Mouse (Mus musculus) myocyte (in vitro differentiated cells): ENCODE results near the gene Ago1. TPM values are rescaled to one million over a fixed set of nuclear protein-coding genes. Genes with fewer than 3 reads are reported as not detected.

Experiments
- H3K27me3 ChIP-seq: one replicate; pipeline ENCODE4 v1.6.1; 2011; ENCODE audit not compliant: control insufficient read depth, insufficient read depth, insufficient read length
- H3K36me3 ChIP-seq: one replicate; pipeline ENCODE4 v1.6.1; 2011; ENCODE audit not compliant: control insufficient read depth, insufficient read depth
- H3K4me2 ChIP-seq: one replicate; pipeline ENCODE4 v1.6.1; 2011; ENCODE audit warnings: low read depth, control low read depth
- H3K4me3 ChIP-seq: one replicate; pipeline ENCODE4 v1.5.1; 2011; ENCODE audit warnings: mild to moderate bottlenecking, control low read depth, moderate library complexity
- H3K79me2 ChIP-seq: one replicate; pipeline ENCODE4 v1.6.1; 2011; ENCODE audit not compliant: control insufficient read depth, insufficient read depth
- H3ac ChIP-seq: one replicate; pipeline ENCODE4 v1.6.1; 2011; ENCODE audit not compliant: control insufficient read depth, insufficient read length
- CEBPB ChIP-seq: IDR thresholded peaks from 2 replicates; pipeline ENCODE4 v1.6.1; 2011; ENCODE audit warnings: mild to moderate bottlenecking, moderate library complexity; ENCODE audit not compliant: poor library complexity, insufficient read depth, severe bottlenecking
- E2F4 ChIP-seq: IDR thresholded peaks from one replicate; pipeline ENCODE4 v1.6.1; 2011; ENCODE audit warnings: mild to moderate bottlenecking, control low read depth, moderate library complexity; ENCODE audit not compliant: insufficient read depth
- MYOD1 ChIP-seq, 3 experiments: IDR thresholded peaks; one replicate each; pipeline ENCODE4 v1.6.1; 2011; ENCODE audit warnings: control low read depth in 2 of 3, low read depth in 2 of 3, mild to moderate bottlenecking in 2 of 3, moderate library complexity in 1 of 3; ENCODE audit not compliant: insufficient read length in 2 of 3, control insufficient read depth in 1 of 3
- MYOG ChIP-seq, 3 experiments: IDR thresholded peaks; one replicate each; pipeline ENCODE4 v1.6.1; 2011; ENCODE audit warnings: control low read depth in 2 of 3, low read depth in 2 of 3, mild to moderate bottlenecking in 2 of 3; ENCODE audit not compliant: insufficient read length in 2 of 3, control insufficient read depth in 1 of 3, insufficient read depth in 1 of 3
- POLR2A ChIP-seq: IDR thresholded peaks from one replicate; pipeline ENCODE4 v1.6.1; 2011; ENCODE audit warnings: low read depth, mild to moderate bottlenecking, control low read depth, moderate library complexity; ENCODE audit not compliant: insufficient read length
- POLR2AphosphoS2 ChIP-seq: IDR thresholded peaks from one replicate; pipeline ENCODE4 v1.6.1; 2011; ENCODE audit warnings: low read depth, control low read depth; ENCODE audit not compliant: insufficient read length
- REST ChIP-seq: IDR thresholded peaks from one replicate; pipeline ENCODE4 v1.6.1; 2011; ENCODE audit warnings: mild to moderate bottlenecking, control low read depth, moderate library complexity; ENCODE audit not compliant: insufficient read depth, insufficient read length
- SRF ChIP-seq: IDR thresholded peaks from one replicate; pipeline ENCODE4 v1.6.1; 2011; ENCODE audit warnings: low read depth; ENCODE audit not compliant: control insufficient read depth, insufficient read length
- TCF12 ChIP-seq: IDR thresholded peaks from one replicate; pipeline ENCODE4 v1.6.1; 2011; ENCODE audit warnings: mild to moderate bottlenecking, control low read depth; ENCODE audit not compliant: poor library complexity, insufficient read depth, severe bottlenecking
- TCF3 ChIP-seq: IDR thresholded peaks from one replicate; pipeline ENCODE4 v1.6.1; 2011; ENCODE audit warnings: low read depth, control low read depth; ENCODE audit not compliant: insufficient read length
- USF1 ChIP-seq: IDR thresholded peaks from one replicate; pipeline ENCODE4 v1.6.1; 2011; ENCODE audit warnings: low read depth, mild to moderate bottlenecking, control low read depth, moderate library complexity
- polyA plus RNA-seq: library from polyadenylated mRNA; unstranded; fragments of >200 nt; fragmentation: generic; extraction: Trizol; gene quantifications from one replicate; pipeline ENCODE4 v1.2.1, GENCODE M21; 2012; ENCODE audit warnings: missing spikeins

Gene Ago1
- polyA plus RNA-seq, 1 experiment: 8.4 TPM

GRCm38 (mm10) chr4:126467721-126468284 is 580 bp downstream of the Ago1 start:
- Histone ChIP-seq H3K4me3 (peak overlapping the region; percentile 64), H3K27me3 (no peaks in the 10 kb centered on the region), H3ac (peak overlapping the region; percentile 45), H3K36me3 (no peaks in the 10 kb centered on the region), H3K79me2 (no peaks in the 10 kb centered on the region), H3K4me2 (peak overlapping the region; percentile 50)
- no peak for TF ChIP-seq POLR2A
- TF ChIP-seq E2F4: no peak
- no peak for TF ChIP-seq CEBPB
- no peak for TF ChIP-seq SRF
- TF ChIP-seq TCF3: no peak
- TF ChIP-seq MYOD1 (IDR thresholded peaks at IDR 0.05; ENCODE audit: control insufficient read depth in 1 of 3, insufficient read length in 2 of 3, low read depth in 2 of 3): peak in 1 of 3 experiments; percentile 1
- TF ChIP-seq REST: no peak

- no peak overlapping the region for H3K4me3 ChIP-seq
- no peaks in the 10 kb centered on the region for H3K79me2 ChIP-seq
- TF ChIP-seq POLR2A (no peak), USF1 (no peak), SRF (no peak), MYOG (IDR thresholded peaks at IDR 0.05; ENCODE audit: control insufficient read depth in 1 of 3, insufficient read depth in 1 of 3, insufficient read length in 2 of 3, low read depth in 2 of 3) (no peak), MYOD1 (IDR thresholded peaks at IDR 0.05; ENCODE audit: control insufficient read depth in 1 of 3, insufficient read length in 2 of 3, low read depth in 2 of 3) (no peak), E2F4 (no peak), CEBPB (no peak)
- no peak overlapping the region for H3ac ChIP-seq
- no peaks in the 10 kb centered on the region for H3K27me3 ChIP-seq
- H3K4me2 ChIP-seq: no peak overlapping the region
- no peaks in the 10 kb centered on the region for H3K36me3 ChIP-seq
Measured at GRCm38 (mm10) chr4:126466251-126466750, 2.1 kb downstream of the Ago1 start.

GRCm38 (mm10) chr4:126465843-126466242 is 2.5 kb downstream of the Ago1 start:
- Histone ChIP-seq H3K36me3 (no peaks in the 10 kb centered on the region), H3K79me2 (no peaks in the 10 kb centered on the region), H3K4me3 (no peak overlapping the region), H3K27me3 (no peaks in the 10 kb centered on the region), H3ac (no peak overlapping the region), H3K4me2 (no peak overlapping the region)
- TF ChIP-seq MYOD1 (IDR thresholded peaks at IDR 0.05; ENCODE audit: control insufficient read depth in 1 of 3, insufficient read length in 2 of 3, low read depth in 2 of 3) (no peak), E2F4 (no peak), SRF (no peak), MYOG (IDR thresholded peaks at IDR 0.05; ENCODE audit: control insufficient read depth in 1 of 3, insufficient read depth in 1 of 3, insufficient read length in 2 of 3, low read depth in 2 of 3) (no peak), TCF12 (no peak), REST (no peak), POLR2AphosphoS2 (no peak), TCF3 (no peak), POLR2A (no peak), CEBPB (no peak)

GRCm38 (mm10) chr4:126464892-126465235 is 3.5 kb downstream of the Ago1 start:
- TF ChIP-seq TCF12: no peak
- Histone ChIP-seq H3K36me3 (no peaks in the 10 kb centered on the region), H3K4me2 (no peak overlapping the region), H3K79me2 (no peaks in the 10 kb centered on the region), H3K4me3 (no peak overlapping the region), H3ac (no peak overlapping the region), H3K27me3 (no peaks in the 10 kb centered on the region)

- H3K27me3 ChIP-seq: no peaks in the 10 kb centered on the region
- no peak overlapping the region for H3ac ChIP-seq
- no peaks in the 10 kb centered on the region for H3K36me3 ChIP-seq
- no peaks in the 10 kb centered on the region for H3K79me2 ChIP-seq
- TF ChIP-seq USF1 (no peak), TCF12 (no peak), POLR2AphosphoS2 (no peak), CEBPB (no peak), TCF3 (no peak), E2F4 (no peak), SRF (no peak)
- no peak overlapping the region for H3K4me3 ChIP-seq
- no peak overlapping the region for H3K4me2 ChIP-seq
Measured at GRCm38 (mm10) chr4:126464189-126464891, 4.0 kb downstream of the Ago1 start.
